Mouse (Mus musculus): Measurements from ENCODE around the gene Gm17268.

- TF ChIP-seq GATA1 (IDR thresholded peaks at IDR 0.05; ENCODE audit: borderline replicate concordance, low read length) (no peak), FLI1 (IDR thresholded peaks at IDR 0.05; ENCODE audit: low read length) (no peak)
Measured at GRCm38 (mm10) chr11:82022504-82023056, 15.8 kb downstream of the Gm17268 start.
